In genomic region chr6:59445101-59445503, GRCm38 (mm10) we compare ENCODE assay signal across 18 mouse cellular contexts. TPM values are rescaled to one million over a fixed set of nuclear protein-coding genes. Genes with fewer than 3 reads are reported as not detected.
A peak's percentile ranks its signal among the peaks of the same experiment; 100 is the strongest.
DNase-seq lines count a peak whose midpoint lies in the region; ATAC-seq and TF ChIP-seq lines count a peak whose summit lies in the region.
"Had no signal": no experiment of that assay in that cellular context is flagged by ENCODE, and none has a peak within 500 bp of the region (broad histone marks: within the 10 kb centered on the region; RNA-seq: fewer than 3 reads in every experiment).

No protein-coding gene starts in this region.

- no peak for TF ChIP-seq CTCF in hindbrain, postnatal 0 days (IDR thresholded peaks at IDR 0.05; ENCODE audit: low read depth)

- H3K9me3 ChIP-seq in hindbrain, postnatal 0 days (ENCODE audit: low read length) = no peaks in the 10 kb centered on the region
- no peaks in the 10 kb centered on the region for H3K9me3 ChIP-seq in hindbrain, embryonic 13.5 days
- H3K9me3 ChIP-seq: embryonic facial prominence, embryonic 10.5 days; forebrain, embryonic 15.5 days; heart, embryonic 15.5 days; limb, embryonic 12.5 days; midbrain, embryonic 15.5 days had no signal

- no peak overlapping the region for H3K27ac ChIP-seq in hindbrain, postnatal 0 days
- no peak overlapping the region for H3K27ac ChIP-seq in hindbrain, embryonic 13.5 days
- H3K27ac ChIP-seq: embryonic facial prominence, embryonic 10.5 days; forebrain, embryonic 15.5 days; heart, embryonic 15.5 days; hindbrain, embryonic 14.5 days; limb, embryonic 12.5 days; liver, embryonic 14.5 days; midbrain, embryonic 15.5 days had no signal

- no peak for ATAC-seq in hindbrain, postnatal 0 days
- ATAC-seq in hindbrain, embryonic 13.5 days (ENCODE audit: low FRiP score) = no peak
- ATAC-seq: forebrain, embryonic 15.5 days; intestine, postnatal 0 days; midbrain, embryonic 15.5 days had no signal

- peak; percentile 36 for DNase-seq in hindbrain, postnatal 0 days (ENCODE audit: low spot score)
- DNase-seq in 3T3-L1 (ENCODE audit: low read depth, low spot score) = peak; percentile 57
- peak; percentile 89 for DNase-seq in brain, adult 2 months (ENCODE audit: low read depth, low spot score)
- peak; percentile 83 to 85 for DNase-seq in cerebellum, postnatal 10 days
- DNase-seq in ovary, postnatal 10 days (ENCODE audit: low spot score) = no peak
- no peak for DNase-seq in spleen, adult 12 weeks (ENCODE audit: low spot score)
- DNase-seq: kidney, postnatal 14 days; right cerebral cortex, adult 18-20 months had no signal

- H3K4me1 ChIP-seq in hindbrain, postnatal 0 days (ENCODE audit: insufficient read depth, low read length) = no peaks in the 10 kb centered on the region
- H3K4me1 ChIP-seq in hindbrain, embryonic 13.5 days (replicated peaks) = no peaks in the 10 kb centered on the region
- H3K4me1 ChIP-seq: forebrain, embryonic 15.5 days; heart, embryonic 15.5 days; limb, embryonic 12.5 days; midbrain, embryonic 15.5 days had no signal

- H3K4me3 ChIP-seq in hindbrain, postnatal 0 days (ENCODE audit: low read length) = no peak overlapping the region
- no peak overlapping the region for H3K4me3 ChIP-seq in hindbrain, embryonic 13.5 days
- H3K4me3 ChIP-seq: embryonic facial prominence, embryonic 10.5 days; erythroblast, embryonic 14.5 days; forebrain, embryonic 15.5 days; heart, embryonic 15.5 days; limb, embryonic 12.5 days; midbrain, embryonic 15.5 days had no signal

- H3K27me3 ChIP-seq in hindbrain, postnatal 0 days (ENCODE audit: insufficient read depth, low read length) = no peaks in the 10 kb centered on the region
- H3K27me3 ChIP-seq in hindbrain, embryonic 13.5 days = no peaks in the 10 kb centered on the region
- H3K27me3 ChIP-seq: forebrain, embryonic 15.5 days; heart, embryonic 15.5 days; limb, embryonic 12.5 days; midbrain, embryonic 15.5 days had no signal

- no peak overlapping the region for H3K4me2 ChIP-seq in hindbrain, postnatal 0 days (ENCODE audit: low read depth, low read length)
- no peak overlapping the region for H3K4me2 ChIP-seq in hindbrain, embryonic 13.5 days
- H3K4me2 ChIP-seq: forebrain, embryonic 15.5 days; heart, embryonic 15.5 days; hindbrain, embryonic 14.5 days; limb, embryonic 12.5 days; midbrain, embryonic 15.5 days had no signal

- no peaks in the 10 kb centered on the region for H3K36me3 ChIP-seq in hindbrain, postnatal 0 days (ENCODE audit: insufficient read depth, low read length)
- H3K36me3 ChIP-seq in hindbrain, embryonic 13.5 days = no peaks in the 10 kb centered on the region
- H3K36me3 ChIP-seq: embryonic facial prominence, embryonic 10.5 days; forebrain, embryonic 15.5 days; heart, embryonic 15.5 days; limb, embryonic 12.5 days; midbrain, embryonic 15.5 days had no signal

- 81% methylated on average over 3 of the region's 3 CpGs for WGBS in hindbrain, postnatal 0 days
- WGBS in hindbrain, embryonic 13.5 days = 81% methylated on average over 3 of the region's 3 CpGs

- no peak overlapping the region for H3K9ac ChIP-seq in hindbrain, postnatal 0 days (replicated peaks; ENCODE audit: low read length)
- no peak overlapping the region for H3K9ac ChIP-seq in hindbrain, embryonic 13.5 days
- H3K9ac ChIP-seq: forebrain, embryonic 15.5 days; heart, embryonic 15.5 days; hindbrain, embryonic 14.5 days; limb, embryonic 12.5 days; liver, embryonic 14.5 days; midbrain, embryonic 15.5 days had no signal

RNA-seq across cellular contexts. Expression of gene Gprin3, which starts 19.0 kb away (rescaled TPM):
- 24.7 and 26.8 TPM in 2 replicates for total RNA-seq in hindbrain, postnatal 0 days (2014; rRNA removed)
- polyA plus RNA-seq in hindbrain, postnatal 0 days (2015; fragmentation: Nextera tagmentation; extraction: Ambion mirVana) = 12.8 and 13.7 TPM in 2 replicates
- 2.3 and 2.8 TPM in 2 replicates for polyA plus RNA-seq in hindbrain, embryonic 13.5 days (2015; fragmentation: Nextera tagmentation; extraction: Ambion mirVana)
- polyA plus RNA-seq: erythroblast, embryonic 14.5 days had no signal

Comparison
In these comparisons a context has a peak if more than half of its experiments do, and no peak if none do; other contexts are left out.
1. DNase-seq: peak in hindbrain, postnatal 0 days (single experiment), 3T3-L1 (single experiment), brain, adult 2 months (single experiment) and cerebellum, postnatal 10 days (2 of 2); none in ovary, postnatal 10 days (single experiment) and spleen, adult 12 weeks (single experiment).